Mouse (Mus musculus) limb, embryonic 12.5 days (tissue): ENCODE data around the gene Cbln1. TPM values are rescaled to one million over a fixed set of nuclear protein-coding genes. Genes with fewer than 3 reads are reported as not detected.

ENCODE experiments used
- ATAC-seq: fragments of 200-750 bp; cut with Nextera tagmentation; 2 replicates; pipeline ENCODE4 v1.8.0; 2017; ENCODE audit warnings: low read depth, moderate TSS enrichment; ENCODE audit not compliant: insufficient number of reproducible peaks, insufficient read depth, low FRiP score, low TSS enrichment
- H3K27ac ChIP-seq: fragments of 300-500 bp; sonication (generic); 2 replicates; pipeline ENCODE4 v1.5.1; 2016; ENCODE audit warnings: mild to moderate bottlenecking, moderate library complexity
- H3K27me3 ChIP-seq: fragments of 300-500 bp; sonication (generic); 2 replicates; pipeline ENCODE4 v1.6.1; 2016; ENCODE audit warnings: mild to moderate bottlenecking, moderate library complexity
- H3K36me3 ChIP-seq: fragments of 300-500 bp; sonication (generic); 2 replicates; pipeline ENCODE4 v1.6.1; 2016; ENCODE audit warnings: mild to moderate bottlenecking, moderate library complexity
- H3K4me1 ChIP-seq: fragments of 300-500 bp; sonication (generic); replicated peaks from 2 replicates; pipeline ENCODE4 v1.6.1; 2016
- H3K4me2 ChIP-seq: fragments of 300-500 bp; sonication (generic); 2 replicates; pipeline ENCODE4 v1.6.1; 2016; ENCODE audit warnings: mild to moderate bottlenecking, moderate library complexity
- H3K4me3 ChIP-seq: fragments of 300-500 bp; sonication (generic); replicated peaks from 2 replicates; pipeline ENCODE4 v1.5.1; 2016; ENCODE audit warnings: mild to moderate bottlenecking
- H3K9ac ChIP-seq: fragments of 300-500 bp; sonication (generic); replicated peaks from 2 replicates; pipeline ENCODE4 v1.6.1; 2016; ENCODE audit warnings: mild to moderate bottlenecking, moderate library complexity
- H3K9me3 ChIP-seq: fragments of 300-500 bp; sonication (generic); 2 replicates; pipeline ENCODE4 v1.6.1; 2016; ENCODE audit warnings: mild to moderate bottlenecking, moderate library complexity
- whole genome bisulfite sequencing: fragments of 180-500 bp; shearing (Covaris S2); methylation state at CpG from one replicate; pipeline ENCODE4 v1.1.7; 2016; 5-methylcytosine and 5-hydroxymethylcytosine counted together
- polyA plus RNA-seq: library from polyadenylated mRNA; unstranded; fragments of >200 nt; fragmentation: Nextera tagmentation; extraction: Ambion mirVana; gene quantifications from 2 replicates; pipeline ENCODE4 v1.2.1, GENCODE M21; 2016

The Cbln1 gene
- polyA plus RNA-seq, 1 experiment from 2014 or later: 3.8 TPM

GRCm38 (mm10) chr8:87489841-87490415, 17.5 kb upstream of the Cbln1 start:
- Histone ChIP-seq H3K4me3 (no peak overlapping the region), H3K27me3 (no peaks in the 10 kb centered on the region), H3K9ac (no peak overlapping the region), H3K36me3 (no peaks in the 10 kb centered on the region), H3K4me2 (no peak overlapping the region), H3K27ac (no peak overlapping the region), H3K4me1 (0 out of 2 replicates have a peak, but pooled peaks cover 9% of the 10 kb centered on the region), H3K9me3 (no peaks in the 10 kb centered on the region)
- ATAC-seq: no peak
- 74% methylated on average over 5 of the region's 5 CpGs for WGBS

GRCm38 (mm10) chr8:87481396-87481795, 9.0 kb upstream of the Cbln1 start:
- H3K4me1 ChIP-seq: no peaks in the 10 kb centered on the region

GRCm38 (mm10) chr8:87478221-87478620, 5.8 kb upstream of the Cbln1 start:
- Histone ChIP-seq H3K4me2 (no peak overlapping the region), H3K4me1 (peaks cover 3% of the 10 kb centered on the region), H3K27me3 (peaks cover 38% of the 10 kb centered on the region), H3K27ac (no peak overlapping the region), H3K9me3 (no peaks in the 10 kb centered on the region), H3K4me3 (no peak overlapping the region), H3K9ac (no peak overlapping the region), H3K36me3 (no peaks in the 10 kb centered on the region)
- ATAC-seq: no peak
- WGBS: 64% methylated on average over 3 of the region's 3 CpGs

More at GRCm38 (mm10) chr8:87481396-87481795, 9.0 kb upstream of the Cbln1 start:
- H3K27ac ChIP-seq: no peak overlapping the region
- no peak overlapping the region for H3K9ac ChIP-seq
- peaks cover 12% of the 10 kb centered on the region; the same call in 1 of the 2 replicates for H3K27me3 ChIP-seq
- no peaks in the 10 kb centered on the region for H3K36me3 ChIP-seq
- H3K9me3 ChIP-seq: no peaks in the 10 kb centered on the region
- WGBS: 70% methylated on average over 1 of the region's 1 CpGs
- H3K4me3 ChIP-seq: no peak overlapping the region
- no peak for ATAC-seq
- no peak overlapping the region for H3K4me2 ChIP-seq

- Histone ChIP-seq H3K4me2 (no peak overlapping the region), H3K27ac (no peak overlapping the region), H3K27me3 (peaks cover 48% of the 10 kb centered on the region), H3K9ac (no peak overlapping the region), H3K9me3 (no peaks in the 10 kb centered on the region), H3K36me3 (no peaks in the 10 kb centered on the region), H3K4me3 (no peak overlapping the region), H3K4me1 (peaks cover 10% of the 10 kb centered on the region)
- 57% methylated on average over 3 of the region's 3 CpGs for WGBS
- no peak for ATAC-seq
These were observed 4.8 kb upstream of the Cbln1 start for GRCm38 (mm10) chr8:87477102-87477645.

- Histone ChIP-seq H3K36me3 (no peaks in the 10 kb centered on the region), H3K4me2 (no peak overlapping the region), H3K9me3 (no peaks in the 10 kb centered on the region), H3K9ac (no peak overlapping the region), H3K27me3 (peaks cover 65% of the 10 kb centered on the region), H3K27ac (no peak overlapping the region), H3K4me1 (peaks cover 25% of the 10 kb centered on the region), H3K4me3 (no peak overlapping the region)
- WGBS: 48% methylated on average over 3 of the region's 3 CpGs
- no peak for ATAC-seq
These were observed 3.1 kb upstream of the Cbln1 start for GRCm38 (mm10) chr8:87475551-87475950.

- Histone ChIP-seq H3K36me3 (no peaks in the 10 kb centered on the region), H3K27ac (no peak overlapping the region), H3K4me3 (no peak overlapping the region), H3K27me3 (peaks cover 76% of the 10 kb centered on the region), H3K9ac (no peak overlapping the region), H3K9me3 (no peaks in the 10 kb centered on the region), H3K4me1 (peaks cover 37% of the 10 kb centered on the region), H3K4me2 (no peak overlapping the region)
- no peak for ATAC-seq
- 65% methylated on average over 8 of the region's 8 CpGs for WGBS
These were observed 2.0 kb upstream of the Cbln1 start for GRCm38 (mm10) chr8:87474379-87474778.

- ATAC-seq: no peak
- Histone ChIP-seq H3K9ac (no peak overlapping the region), H3K4me2 (0 out of 2 replicates have a peak overlapping the region, but pooled peaks have one; percentile 95), H3K9me3 (no peaks in the 10 kb centered on the region), H3K27ac (no peak overlapping the region), H3K36me3 (no peaks in the 10 kb centered on the region), H3K27me3 (peaks cover 81% of the 10 kb centered on the region), H3K4me1 (peaks cover 41% of the 10 kb centered on the region), H3K4me3 (no peak overlapping the region)
- 31% methylated on average over 2 of the region's 2 CpGs for WGBS
These were observed 1.5 kb upstream of the Cbln1 start for GRCm38 (mm10) chr8:87473940-87474339.

- Histone ChIP-seq H3K9me3 (no peaks in the 10 kb centered on the region), H3K27ac (no peak overlapping the region), H3K4me3 (peak overlapping the region; percentile 54), H3K27me3 (peaks cover 84% of the 10 kb centered on the region), H3K4me1 (peaks cover 47% of the 10 kb centered on the region), H3K9ac (0 out of 2 replicates have a peak overlapping the region, but pooled peaks have one; percentile 31), H3K36me3 (no peaks in the 10 kb centered on the region), H3K4me2 (peak overlapping the region; percentile 95)
- 1% methylated on average over 30 of the region's 30 CpGs for WGBS
- ATAC-seq: no peak
These were observed 905 bp upstream of the Cbln1 start for GRCm38 (mm10) chr8:87473314-87473713.

- no peak overlapping the region for H3K27ac ChIP-seq
- H3K36me3 ChIP-seq: no peaks in the 10 kb centered on the region
- peak overlapping the region; percentile 95 for H3K4me2 ChIP-seq
- ATAC-seq: 0 out of 2 replicates have a peak, but pooled peaks have one; percentile 40
- under 1% methylated on average over 28 of the region's 36 CpGs for WGBS
- H3K9me3 ChIP-seq: no peaks in the 10 kb centered on the region
- H3K4me3 ChIP-seq: peak overlapping the region; percentile 54
- peak overlapping the region; percentile 65 for H3K9ac ChIP-seq
- peaks cover 48% of the 10 kb centered on the region for H3K4me1 ChIP-seq
- peaks cover 92% of the 10 kb centered on the region for H3K27me3 ChIP-seq
These were observed 672 bp downstream of the Cbln1 start for GRCm38 (mm10) chr8:87471603-87472270.

GRCm38 (mm10) chr8:87470834-87471602, 1.4 kb downstream of the Cbln1 start:
- Histone ChIP-seq H3K4me2 (peak overlapping the region; percentile 95), H3K4me1 (peaks cover 48% of the 10 kb centered on the region), H3K36me3 (no peaks in the 10 kb centered on the region), H3K4me3 (peak overlapping the region; percentile 54), H3K27ac (no peak overlapping the region), H3K9me3 (no peaks in the 10 kb centered on the region), H3K9ac (peak overlapping the region; percentile 65; the same call in 1 of the 2 replicates), H3K27me3 (peaks cover 97% of the 10 kb centered on the region)
- under 1% methylated on average over 32 of the region's 32 CpGs for WGBS
- no peak for ATAC-seq
